Mouse (Mus musculus) neutrophil, adult 5-6 weeks (primary cell): ENCODE data around the gene Tmem156. TPM values are rescaled to one million over a fixed set of nuclear protein-coding genes. Genes with fewer than 3 reads are reported as not detected.

ENCODE experiments used
- ATAC-seq: fragments of 151-379, 151-347 bp; 2 replicates; pipeline ENCODE4 v1.8.0; 2017; ENCODE audit warnings: mild to moderate bottlenecking, moderate TSS enrichment; ENCODE audit not compliant: insufficient number of reproducible peaks, poor library complexity, low FRiP score, severe bottlenecking; ENCODE audit errors: extremely low read depth
- total RNA-seq: library from RNA; stranded (forward); fragments of 200-1000 nt; gene quantifications from 2 replicates; pipeline ENCODE4 v1.2.3, GENCODE M21; 2017

Tmem156 gene
- total RNA-seq, 1 experiment from 2014 or later = 132 TPM

DNA sequence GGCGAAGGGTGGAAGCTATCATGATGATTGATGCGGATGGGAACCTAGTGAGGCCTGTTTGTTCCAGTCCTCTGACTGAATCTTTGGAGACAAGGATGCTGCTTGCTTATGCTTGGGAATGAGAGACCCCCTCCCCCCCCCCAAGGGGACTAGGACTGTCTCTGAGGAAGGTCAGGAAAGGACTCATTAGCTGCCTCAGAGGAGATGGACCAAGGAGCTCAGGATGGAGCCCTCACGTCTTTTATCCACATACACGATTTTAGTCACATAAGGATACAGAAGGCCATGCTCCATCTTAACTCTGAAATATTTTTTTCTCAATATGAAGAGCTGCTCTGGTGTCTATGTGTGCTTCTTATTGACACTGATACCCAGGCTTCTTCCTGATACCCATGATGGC lies 29.7 kb downstream of the Tmem156 start:
- no peak for ATAC-seq

DNA sequence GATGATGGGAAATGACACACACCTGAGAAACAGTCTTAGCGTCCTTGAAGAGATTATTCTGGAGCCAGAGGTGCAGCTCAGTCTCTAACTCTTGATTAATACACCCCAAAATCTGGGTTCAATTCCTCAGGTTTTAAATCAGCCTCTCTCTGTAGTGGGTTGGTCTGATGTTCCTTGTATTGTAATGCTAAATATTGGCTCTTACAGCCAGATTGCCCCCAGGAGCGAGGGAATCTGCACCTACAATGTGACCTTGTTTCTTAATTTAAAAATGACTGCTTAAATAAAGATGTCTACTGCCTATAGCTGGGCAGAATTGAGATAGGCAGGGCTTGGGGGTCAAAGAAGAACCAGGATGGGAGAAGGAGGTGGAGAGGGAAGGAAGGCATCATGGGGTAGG lies 32.1 kb downstream of the Tmem156 start:
- ATAC-seq = no peak

DNA sequence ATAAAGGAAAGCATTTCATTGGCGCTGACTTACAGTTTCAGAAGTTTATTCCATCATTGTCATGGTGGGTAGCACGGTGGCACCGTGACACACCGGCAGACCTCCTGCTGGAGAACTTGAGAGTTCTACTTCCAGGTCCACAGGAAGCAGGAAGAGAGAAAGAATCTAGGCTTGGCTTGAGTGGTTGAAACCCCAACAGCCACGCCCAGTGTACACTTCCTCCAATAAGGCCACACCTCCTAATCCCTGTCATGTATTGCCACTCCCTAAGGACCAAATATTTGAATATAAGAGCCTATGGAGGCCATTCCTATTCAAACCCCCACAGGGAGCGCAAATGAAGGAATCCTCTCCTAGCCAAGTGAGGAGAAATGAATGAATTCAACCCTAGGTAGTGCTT lies 34.3 kb downstream of the Tmem156 start:
- ATAC-seq = no peak

DNA sequence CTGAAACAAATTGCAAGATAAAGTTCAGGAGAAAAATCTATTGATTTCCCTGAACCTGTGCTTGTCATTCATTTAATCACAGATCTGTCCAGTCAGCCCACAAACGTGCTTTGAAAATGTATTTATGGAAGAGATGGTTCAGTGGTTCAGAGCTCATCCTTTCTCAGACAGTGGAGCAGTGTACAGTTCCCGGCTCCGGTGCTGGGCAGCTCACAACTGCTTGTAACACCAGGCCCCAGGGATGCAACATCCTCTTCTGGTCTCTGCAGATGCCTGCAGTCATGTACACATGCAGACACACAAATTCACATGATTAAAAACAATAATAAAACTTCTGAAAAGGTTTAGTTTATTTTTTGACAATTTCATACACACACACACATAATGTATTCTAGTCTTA lies 40.4 kb downstream of the Tmem156 start:
- no peak for ATAC-seq

DNA sequence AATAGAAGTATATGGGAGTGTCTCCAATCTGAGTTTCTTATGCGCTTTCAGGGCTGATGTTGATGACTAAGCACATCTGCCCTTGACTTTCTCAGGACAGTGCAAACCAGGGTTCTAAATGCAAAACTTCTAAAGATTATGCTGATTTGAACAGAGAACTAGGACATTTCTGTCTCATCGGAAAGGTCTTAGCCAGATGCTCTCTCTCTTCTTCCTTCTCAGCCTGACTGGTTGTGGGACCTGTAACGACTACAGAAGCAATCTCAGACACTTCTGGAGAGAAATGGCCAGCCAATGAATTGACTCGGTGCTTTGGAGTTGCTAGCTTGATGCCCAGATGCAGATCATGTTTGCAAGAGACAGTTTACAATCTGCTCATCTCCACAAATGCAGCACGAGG lies 42.1 kb downstream of the Tmem156 start:
- ATAC-seq = no peak

DNA sequence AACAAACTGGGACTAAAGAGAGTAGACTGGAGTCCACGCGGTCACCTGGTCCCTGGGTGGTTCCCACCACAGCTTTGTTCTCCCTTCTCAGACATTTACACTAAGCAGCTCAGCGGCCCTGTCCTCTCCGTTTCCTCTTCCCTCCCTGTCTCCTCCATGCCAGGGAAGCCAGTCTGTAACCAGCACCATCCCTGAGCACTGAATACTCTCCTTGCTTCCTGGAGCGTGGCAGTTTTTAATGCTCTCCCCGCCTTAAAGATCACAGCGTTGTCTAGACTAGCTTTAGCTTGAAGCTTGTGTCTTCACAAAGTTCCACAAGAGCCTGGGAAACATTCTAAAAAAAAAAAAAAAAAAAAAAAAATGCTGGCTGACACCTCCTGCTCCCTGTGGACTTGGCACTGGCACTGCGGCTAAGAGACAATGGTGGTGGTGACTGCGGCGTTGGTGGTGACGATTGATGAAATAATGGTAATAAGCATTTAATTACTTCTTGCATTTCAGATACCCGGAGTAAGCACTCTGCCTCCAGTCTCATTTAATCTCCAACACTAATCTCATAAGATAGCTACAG lies 44.6 kb downstream of the Tmem156 start:
- ATAC-seq = no peak

DNA sequence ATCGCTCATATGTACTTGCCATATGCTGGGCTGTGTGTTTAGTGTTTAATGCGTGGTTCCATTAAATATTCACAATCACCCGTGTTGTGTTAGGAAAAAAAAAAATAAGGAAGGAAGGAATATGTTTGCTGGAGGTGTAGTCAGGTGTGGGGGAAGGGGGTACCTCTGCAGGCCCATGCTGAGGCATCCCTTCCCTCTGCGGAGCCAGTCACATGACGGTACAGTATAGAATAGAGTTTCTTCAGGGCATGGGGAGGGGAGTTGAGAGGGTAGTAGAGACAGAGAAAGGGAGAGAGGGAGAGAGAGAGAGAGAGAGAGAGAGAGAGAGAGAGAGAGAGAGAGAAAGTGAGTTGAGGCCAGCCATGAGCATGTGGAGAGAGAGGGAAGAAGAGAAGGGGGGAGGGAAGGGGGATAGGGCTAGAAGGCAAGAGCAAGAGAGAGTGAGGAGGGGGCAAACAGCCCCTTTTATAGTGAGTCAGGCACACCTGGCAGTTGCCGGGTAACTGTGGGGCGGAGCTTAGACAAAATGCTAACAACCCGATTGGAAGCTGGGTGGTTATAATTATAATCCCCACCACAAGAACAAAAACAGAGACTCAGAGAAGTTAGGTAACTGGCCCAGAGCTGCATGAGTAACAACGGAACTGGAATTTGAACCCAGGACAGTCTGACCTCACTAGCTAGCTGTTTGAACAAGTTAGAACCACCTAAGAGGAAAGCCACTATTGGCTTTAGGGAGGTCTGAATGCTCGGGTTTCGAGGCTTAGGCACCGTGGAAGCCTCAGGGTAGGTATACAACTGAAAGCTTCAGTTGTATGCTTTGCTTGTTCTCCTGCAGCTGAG lies 45.3 kb downstream of the Tmem156 start:
- no peak for ATAC-seq

DNA sequence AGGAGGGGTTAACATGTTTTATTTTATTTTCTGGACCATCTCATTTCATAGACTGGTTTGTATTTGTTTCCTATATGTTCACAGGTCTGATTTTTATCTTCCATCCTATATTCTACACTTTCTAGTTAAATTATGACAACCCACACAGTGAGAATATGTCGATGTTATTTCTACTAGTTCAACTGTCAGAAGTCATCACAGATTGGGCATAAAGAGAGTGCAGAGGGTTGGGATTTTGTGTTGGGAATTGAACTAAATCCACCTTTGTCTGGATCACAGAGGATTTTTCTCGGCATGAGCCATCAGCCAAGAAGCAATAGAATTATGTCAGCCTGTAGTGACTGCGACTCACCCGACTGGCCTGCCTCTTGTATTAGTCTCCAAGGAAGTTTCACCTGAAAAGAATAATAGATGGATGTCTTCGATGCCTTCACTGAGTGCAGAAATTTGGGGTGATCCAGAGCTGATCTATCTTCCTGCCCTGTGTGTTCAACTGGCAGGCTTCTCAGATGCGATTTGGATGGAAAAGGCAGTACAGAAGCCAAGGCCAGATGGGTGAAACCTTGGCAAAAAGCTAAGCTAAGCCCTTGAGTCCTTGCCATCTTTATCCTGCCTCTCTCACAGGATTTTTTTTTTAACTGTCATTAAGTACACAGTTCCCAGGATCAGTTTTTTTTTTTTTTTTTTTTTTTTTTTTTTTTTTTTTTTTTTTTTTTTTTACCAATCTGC lies 46.1 kb downstream of the Tmem156 start:
- ATAC-seq = no peak

DNA sequence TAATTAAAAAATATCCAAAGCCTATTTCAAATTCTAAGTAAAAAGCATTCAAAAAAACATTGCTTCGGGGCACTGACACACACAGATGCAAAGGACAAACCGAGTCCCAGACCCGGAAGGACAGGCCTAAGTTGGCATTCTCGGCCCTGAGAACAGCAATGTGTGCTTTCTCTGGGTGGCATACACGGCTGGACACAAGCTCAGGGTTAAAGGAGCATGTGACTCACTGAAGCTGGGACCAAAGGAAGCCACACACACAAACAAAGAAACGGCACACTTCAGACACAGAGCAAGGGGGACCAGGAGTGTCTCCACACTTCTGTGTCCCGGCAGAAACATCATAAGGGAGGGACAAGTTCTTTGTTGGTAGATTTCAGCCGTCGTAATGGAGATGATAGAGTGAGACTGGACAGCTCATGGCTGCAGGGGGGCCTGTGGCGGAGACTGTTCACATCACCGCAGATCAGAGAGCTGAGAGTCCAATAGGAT lies 48.5 kb downstream of the Tmem156 start:
- no peak for ATAC-seq

DNA sequence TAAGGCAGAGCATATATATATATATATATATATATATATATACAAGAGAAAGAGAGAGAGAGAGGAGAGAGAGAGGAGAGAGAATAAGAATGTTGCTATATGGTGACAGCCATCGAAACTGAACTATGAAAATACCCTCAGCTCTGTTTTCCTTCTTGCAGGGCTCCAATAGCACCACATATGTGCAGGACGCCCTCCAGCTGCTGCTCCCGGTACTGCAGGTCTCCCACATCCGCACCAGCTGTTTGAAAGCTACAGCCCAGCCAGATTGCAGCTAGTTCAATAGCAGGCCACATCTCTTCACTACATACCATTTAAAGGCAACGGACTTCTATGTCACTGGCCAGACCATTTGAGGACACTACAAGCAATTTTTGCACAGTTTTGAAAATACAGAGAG lies 51.5 kb downstream of the Tmem156 start:
- peak; percentile 36; the same call in 1 of the 2 replicates for ATAC-seq

DNA sequence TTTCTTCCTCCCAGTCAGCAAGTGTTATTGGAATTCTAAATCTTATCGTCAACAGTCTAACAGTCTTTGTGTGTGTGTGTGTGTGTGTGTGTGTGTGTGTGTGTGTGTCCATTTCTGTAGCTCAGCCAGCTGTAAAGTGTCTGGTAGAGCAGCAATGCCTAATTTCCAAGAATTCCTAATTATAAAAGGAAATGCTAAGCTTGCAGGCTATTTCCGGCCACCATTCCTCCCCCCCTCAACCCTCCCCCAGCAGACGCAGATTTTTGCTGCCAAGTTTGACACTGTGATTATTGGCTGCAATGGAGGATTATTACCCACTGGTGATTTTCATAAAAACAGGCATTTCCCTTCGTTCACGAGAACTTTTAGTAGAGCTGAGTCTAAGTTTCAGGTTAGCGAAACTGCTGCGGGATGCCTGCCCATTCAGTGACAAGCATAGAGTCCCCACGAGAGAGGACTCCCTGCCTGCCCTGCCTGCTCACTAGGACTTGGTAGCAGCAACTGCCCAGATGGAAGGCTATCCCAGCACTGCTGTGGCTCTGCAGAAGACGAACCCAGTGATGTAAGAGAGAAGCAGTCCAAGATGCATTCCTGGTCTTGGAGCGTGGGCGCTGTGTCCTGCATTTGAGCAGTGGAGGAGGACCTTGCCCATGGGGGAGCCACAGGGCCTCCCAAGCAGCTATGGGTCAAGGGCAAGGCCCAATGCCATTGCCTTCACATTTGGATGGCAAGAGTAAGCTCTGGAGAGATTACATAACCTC lies 52.9 kb downstream of the Tmem156 start:
- no peak for ATAC-seq

DNA sequence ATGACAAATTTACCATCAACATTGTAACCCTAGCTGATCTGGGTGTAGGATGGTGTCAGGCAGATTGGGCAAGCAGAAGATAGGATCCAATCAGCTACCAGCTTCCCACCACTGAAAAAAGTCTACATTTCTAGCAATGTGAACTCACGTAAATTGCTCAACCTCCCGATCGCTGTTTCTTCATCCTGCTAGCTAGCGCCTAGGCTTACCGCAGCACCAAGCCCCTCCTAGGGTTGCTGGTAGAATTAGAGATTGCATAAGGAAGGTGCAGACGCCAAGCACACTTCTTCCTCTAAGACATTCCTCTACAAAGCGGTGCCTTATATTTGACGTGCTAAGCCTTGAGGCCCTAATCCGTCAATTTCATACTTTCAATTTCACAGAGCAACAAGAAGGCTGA lies 53.6 kb downstream of the Tmem156 start:
- ATAC-seq = peak; percentile 85

DNA sequence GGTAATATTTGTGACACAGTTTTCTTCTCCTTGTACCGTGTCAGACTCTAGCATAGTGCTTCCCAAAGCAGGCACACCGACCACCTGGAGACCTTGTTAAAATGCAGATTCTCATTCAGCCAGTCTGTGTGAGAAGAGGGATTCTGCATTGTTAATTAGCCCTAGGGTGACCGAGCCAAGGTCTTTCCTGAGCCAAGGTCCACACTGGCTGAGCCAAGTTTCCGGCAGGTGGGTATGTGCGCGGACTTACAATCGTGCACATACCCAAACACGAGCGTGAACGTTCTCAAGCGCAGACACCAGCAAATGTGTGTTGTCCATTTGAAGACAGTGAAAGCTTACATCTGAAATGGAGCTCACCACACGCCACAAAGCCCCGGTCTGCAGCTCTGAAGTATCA lies 55.3 kb downstream of the Tmem156 start:
- ATAC-seq = no peak

DNA sequence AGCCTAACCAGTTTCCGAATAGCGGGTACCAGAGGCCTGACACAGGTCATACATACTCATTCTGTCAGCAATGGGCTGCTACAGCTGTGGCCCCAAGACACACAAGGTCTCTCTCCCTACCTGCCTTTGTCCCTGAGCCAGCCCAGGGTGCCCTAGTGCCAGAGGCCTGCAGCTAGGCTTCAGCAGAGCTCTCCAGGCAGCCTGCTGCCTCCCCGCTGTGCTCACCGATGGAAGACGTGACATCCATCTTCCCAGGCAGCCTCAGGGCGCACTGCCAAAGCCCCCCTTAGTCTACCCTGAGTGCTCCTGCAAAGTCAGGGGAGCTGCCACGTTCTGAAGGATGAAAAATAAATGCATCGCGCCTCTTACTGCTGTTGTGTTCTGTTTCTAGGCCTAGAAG lies 63.9 kb downstream of the Tmem156 start:
- ATAC-seq = no peak

DNA sequence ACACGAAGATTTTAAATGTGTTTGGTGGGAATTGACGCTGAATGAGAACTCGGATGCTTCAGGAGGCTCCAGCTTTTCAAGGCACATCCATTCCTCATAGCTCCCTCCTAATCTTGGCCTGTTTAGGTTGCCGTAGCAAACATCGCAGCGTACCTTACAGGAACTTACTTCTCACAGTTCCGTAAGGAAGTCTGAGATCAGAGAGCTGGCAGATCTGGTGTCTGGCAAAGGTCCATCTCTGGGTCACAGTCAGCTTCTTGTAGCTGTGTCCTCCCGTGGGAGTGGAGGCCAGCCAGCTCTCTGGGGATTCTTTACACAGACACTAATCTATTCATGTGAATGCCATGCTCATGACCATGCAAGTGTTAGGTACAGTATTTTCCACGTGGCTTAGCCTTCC lies 65.2 kb downstream of the Tmem156 start:
- ATAC-seq = no peak

DNA sequence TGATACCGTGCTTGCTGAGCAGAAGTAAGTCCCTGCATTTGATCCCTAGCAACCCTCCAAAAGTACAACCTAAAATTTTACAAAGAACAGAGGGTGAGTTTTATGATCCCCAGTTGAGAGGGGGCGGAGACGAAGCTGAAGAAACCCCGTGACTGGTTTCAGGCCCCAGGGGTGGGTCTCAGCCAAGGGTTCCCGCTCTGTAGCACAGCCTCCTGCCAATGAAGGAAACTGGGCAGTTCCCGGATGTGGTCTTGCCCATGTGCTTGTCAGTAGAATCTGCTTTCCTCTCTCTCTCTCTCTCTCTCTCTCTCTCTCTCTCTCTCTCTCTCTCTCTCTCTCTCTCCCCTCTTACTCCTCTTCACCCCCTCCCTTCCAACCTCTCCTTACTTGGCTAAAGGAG lies 66.0 kb downstream of the Tmem156 start:
- peak; percentile 85 for ATAC-seq

DNA sequence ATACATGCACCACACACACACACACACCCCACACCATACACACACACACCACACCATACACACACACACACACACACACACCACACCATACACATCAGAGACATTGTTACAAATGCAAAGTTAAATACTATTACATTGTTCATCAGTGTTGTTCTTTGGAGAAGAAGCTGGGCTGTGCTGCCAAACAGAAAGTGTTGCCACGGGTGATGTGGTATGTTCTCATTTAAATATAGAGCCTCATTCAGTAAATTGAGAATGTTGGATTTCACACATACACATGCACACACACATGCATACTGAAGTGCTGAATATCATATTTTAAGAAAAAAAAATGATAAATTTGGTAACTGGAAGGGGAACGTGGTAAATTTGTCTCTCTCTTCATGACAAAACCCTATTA lies 67.3 kb downstream of the Tmem156 start:
- no peak for ATAC-seq

DNA sequence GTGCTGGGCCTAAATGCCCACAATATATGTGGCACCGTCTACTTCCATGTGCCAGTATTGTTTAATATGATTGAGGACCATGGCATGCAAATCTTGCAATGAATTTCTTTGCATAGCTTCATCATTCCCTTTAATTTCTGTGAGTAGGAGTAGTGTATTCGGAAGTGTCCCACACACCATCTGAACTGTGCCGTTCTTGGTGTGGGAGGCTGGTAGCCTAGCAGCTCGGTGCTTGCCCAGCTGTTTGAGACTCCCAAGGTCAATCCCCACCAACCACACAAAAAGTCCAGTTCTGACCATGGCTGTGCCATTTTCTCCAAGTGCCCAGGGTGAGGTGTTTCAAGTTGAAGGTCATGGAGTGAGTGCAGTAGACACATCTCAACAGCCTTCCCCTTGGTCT lies 69.9 kb downstream of the Tmem156 start:
- no peak for ATAC-seq

DNA sequence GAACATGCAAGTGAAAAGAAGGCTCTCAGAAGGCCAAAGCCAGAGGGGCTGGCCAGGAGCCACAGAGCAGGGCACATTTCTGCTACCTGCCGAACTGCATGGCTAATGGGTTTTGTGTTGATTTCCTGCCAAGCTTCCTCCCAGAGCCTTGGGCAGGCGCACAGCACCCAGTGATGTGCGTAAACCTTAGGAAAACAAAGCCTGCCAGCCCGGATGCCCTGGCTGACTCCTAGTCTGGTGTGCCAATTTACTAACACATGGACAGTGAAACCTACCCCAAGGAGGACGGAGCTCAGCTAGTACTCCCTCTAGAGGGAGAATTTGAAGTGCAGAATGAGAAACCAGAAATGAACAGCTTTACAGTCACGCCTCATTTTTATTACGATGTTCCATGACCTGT lies 72.1 kb downstream of the Tmem156 start:
- ATAC-seq = peak; percentile 55; the same call in 1 of the 2 replicates
